Mouse (Mus musculus) heart, adult 2 months (tissue): ENCODE measurements around the gene Rps27rt.

Experiments used
- CTCF ChIP-seq: fragments of 200-600 bp; IDR thresholded peaks from 2 replicates; pipeline ENCODE4 v1.8.1; 2022; ENCODE audit warnings: antibody characterized with exemption, mild to moderate bottlenecking, moderate library complexity
- EP300 ChIP-seq: fragments of 200-500 bp; IDR thresholded peaks from 2 replicates; pipeline ENCODE4 v1.6.1; 2011; ENCODE audit warnings: low read depth, low read length, control low read depth; ENCODE audit not compliant: insufficient read depth
- POLR2A ChIP-seq: fragments of 200-500 bp; IDR thresholded peaks from 2 replicates; pipeline ENCODE4 v1.6.1; 2011; ENCODE audit warnings: mild to moderate bottlenecking, low read depth, low read length, control low read depth; ENCODE audit not compliant: insufficient read depth

DNA sequence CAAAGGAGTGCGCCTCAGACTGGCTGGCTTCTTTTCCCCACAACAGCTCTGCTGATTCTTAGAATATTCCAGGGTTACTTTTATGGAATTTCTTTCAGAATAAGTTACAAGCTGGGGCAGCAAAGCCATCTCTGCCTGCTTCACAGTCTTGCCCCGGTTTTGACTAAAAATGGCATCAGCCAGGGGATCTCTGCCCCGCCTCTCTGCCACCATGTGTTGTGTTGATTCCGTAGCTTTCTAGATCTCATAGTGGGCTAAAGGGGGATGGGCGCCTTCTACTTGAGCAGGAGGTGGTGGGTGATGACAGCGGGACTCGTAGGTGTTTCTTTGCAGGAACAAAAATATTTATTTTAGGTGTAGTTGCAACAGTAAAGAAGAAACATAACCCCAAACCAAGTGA, 25.7 kb upstream of the Rps27rt start:
- TF ChIP-seq CTCF, result no peak
- no peak for TF ChIP-seq POLR2A
- no peak for TF ChIP-seq EP300
